Mouse (Mus musculus): ENCODE results near the gene Prtn3. TPM values are rescaled to one million over a fixed set of nuclear protein-coding genes. Genes with fewer than 3 reads are reported as not detected.
A peak's percentile ranks its signal among the peaks of the same experiment; 100 is the strongest.

The Prtn3 gene
- total RNA-seq, 2 experiments from 2014 or later: 2.1 TPM; not detected in 1

GRCm38 (mm10) chr10:79855558-79856184 lies 18.6 kb upstream of the Prtn3 start:
- peak; percentile 33 for DNase-seq

- no peak for DNase-seq
Observed at GRCm38 (mm10) chr10:79856280-79856679, 18.0 kb upstream of the Prtn3 start.

DNA sequence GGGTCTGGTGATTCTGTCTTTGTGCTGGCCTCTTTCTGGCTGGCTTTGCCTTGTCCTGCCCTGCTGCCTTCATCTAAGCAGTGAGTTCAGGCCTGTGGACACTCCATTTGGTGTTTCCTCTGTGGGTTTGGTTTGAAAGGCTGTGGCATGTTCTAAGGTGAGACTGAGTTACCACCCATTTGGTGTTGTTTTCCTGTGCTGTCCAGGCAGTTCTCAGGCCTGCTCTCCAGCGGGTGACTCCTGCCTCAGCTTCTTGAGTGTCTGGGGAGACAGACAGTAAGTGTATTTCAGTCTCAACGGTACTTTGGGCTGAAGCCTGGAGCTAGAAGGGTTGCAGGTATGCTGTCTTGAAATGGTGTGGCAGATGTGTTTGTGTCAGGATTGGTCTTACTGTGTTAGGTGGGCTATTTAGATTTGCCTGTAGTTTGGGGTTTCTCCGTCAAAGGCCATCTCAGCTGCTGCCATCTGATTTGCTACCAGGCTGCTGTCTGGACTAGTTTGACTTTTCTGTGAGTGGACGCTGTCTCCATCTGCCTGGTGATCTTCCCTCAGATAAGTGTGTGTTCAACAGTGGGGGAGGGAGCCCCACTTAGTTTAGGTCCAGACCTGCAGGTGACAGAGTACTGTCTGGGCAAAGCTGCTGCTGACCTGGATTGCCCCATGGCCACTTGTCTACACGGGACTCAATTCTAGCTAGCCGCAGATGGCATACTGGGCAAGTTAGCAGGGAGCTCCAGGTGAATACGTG lies 17.4 kb upstream of the Prtn3 start:
- no peak for DNase-seq

DNA sequence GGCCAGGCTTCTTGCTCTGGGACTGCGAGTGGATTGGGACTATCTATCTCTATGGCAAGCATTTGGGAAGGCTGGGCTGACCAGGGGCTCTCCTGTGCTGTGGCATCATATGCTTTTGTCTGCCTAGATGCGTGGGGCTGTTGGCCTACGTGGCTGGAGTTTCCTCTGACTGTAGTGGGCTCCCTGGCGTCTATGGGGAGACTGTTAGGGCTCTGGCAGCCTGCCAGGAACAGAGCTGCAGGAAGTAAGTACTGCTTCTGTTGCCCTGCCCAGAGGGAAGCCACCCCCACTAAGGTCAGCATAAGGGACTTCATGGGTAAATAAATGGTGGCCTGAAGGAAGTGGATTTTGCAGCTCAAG lies 16.8 kb upstream of the Prtn3 start:
- peak; percentile 65 for DNase-seq

- no peak for DNase-seq
Observed at GRCm38 (mm10) chr10:79857894-79858293, 16.4 kb upstream of the Prtn3 start.

DNA sequence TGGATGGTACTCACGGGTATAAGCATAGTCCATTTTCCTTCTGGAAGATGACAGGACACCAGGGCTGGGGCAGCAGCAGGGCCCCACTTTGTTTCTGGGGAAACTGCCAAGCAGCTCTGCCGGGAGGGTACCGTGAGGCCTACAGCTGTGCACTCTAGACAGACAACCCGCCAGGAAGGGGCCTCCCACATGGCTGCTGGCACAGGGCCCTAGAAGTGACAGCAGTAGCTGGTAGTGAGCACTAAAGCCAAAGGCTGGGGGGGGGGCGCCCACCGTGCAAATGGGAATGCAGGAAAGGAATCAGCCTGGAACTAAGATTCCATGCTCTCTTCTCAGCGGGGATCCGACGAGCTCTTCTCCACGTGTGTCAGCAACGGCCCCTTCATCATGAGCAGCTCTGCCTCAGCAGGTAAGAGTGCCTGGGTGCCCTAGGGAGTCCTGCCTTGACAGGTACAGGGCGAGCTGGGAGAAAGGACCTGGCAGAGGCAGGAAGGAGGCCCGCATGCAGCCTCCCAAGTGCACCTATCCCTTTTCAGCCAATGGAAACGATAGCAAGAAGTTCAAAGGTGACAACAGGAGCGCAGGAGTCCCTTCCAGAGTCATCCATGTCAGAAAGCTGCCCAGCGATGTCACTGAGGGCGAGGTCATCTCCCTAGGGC lies 15.7 kb upstream of the Prtn3 start:
- peak; percentile 67 for DNase-seq

- DNase-seq: peak; percentile 48
Observed at GRCm38 (mm10) chr10:79859116-79859515, 15.2 kb upstream of the Prtn3 start.

DNA sequence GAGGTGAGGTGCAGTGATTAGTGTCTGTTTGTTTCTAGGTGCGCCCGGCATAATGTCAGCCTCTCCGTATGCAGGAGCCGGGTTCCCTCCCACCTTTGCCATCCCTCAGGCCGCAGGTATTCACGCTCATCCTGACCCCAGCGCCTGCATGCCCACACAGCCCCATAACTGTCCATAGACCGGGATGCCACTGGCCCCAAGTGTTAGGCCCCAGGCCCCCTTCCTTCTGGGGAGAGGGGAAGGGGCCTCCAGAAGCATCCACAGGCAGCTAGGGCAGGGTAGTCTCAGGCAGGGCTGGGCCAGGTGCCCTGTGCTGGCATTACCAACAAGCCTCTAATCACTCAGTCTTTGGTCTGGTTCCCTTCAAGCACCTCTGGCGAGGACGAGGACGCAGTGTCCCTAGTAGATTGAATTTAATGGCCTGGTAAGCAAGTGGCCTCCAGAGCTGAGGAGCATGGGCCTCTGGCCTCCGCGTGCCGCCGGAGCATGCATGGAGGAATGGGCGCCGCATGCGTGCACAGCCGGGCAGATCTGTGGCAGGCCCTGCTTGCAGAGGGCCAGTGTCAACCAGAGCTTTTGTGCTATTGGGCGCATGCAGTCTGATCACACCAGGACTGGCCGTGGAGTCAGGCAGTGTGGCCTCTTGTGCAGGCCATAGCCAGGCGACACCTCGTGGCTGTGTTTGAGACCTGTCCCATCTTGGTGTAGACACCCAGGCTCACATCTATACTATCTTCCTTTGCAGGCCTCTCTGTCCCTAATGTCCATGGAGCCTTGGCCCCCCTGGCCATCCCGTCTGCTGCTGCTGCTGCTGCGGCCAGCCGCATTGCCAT lies 14.0 kb upstream of the Prtn3 start:
- no peak for DNase-seq

- no peak for DNase-seq
Observed at GRCm38 (mm10) chr10:79861230-79862048, 12.8 kb upstream of the Prtn3 start.

DNA sequence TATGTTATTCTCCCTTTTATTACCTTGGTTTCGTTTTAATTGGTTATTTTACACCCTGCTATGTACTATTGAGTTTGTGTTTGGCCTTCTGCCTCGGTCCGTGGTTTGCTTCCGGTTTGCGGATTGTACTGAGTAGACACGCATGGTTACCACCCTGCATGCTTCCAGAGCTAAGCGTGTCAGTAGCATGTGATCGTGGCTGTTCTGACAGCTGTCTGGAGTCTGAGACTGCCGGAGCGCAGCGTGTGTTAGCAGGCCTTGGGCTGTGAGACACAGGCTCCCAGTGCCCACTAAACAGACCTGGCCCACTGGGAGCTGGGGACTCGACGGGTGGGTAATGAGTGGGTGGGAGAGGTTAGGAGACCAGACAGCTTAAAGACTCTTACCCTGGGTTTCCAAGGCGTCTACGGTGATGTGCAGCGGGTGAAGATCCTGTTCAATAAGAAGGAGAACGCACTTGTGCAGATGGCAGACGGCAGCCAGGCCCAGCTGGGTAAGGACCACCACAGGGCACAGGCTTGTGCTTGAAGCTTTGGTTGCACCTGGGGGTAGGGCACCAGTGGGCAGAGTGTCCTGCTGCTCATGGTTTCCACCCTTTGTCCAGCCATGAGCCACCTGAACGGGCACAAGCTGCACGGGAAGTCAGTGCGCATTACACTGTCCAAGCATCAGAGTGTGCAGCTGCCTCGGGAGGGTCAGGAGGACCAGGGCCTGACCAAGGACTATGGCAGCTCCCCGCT lies 12.1 kb upstream of the Prtn3 start:
- no peak for DNase-seq

DNA sequence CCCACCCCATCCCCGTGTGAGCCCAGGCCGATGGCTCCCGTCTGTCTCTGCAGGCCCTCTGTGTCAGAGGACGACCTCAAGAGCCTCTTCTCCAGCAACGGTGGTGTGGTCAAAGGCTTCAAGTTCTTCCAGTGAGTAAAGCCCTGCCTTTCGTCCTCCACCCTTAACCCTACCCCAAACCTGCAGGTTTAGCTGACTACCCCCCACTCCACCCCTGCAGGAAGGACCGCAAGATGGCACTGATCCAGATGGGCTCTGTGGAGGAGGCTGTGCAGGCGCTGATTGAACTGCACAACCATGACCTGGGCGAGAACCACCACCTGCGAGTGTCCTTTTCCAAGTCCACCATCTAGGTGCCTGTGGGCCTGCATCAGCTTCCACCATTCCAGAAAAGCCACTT lies 11.4 kb upstream of the Prtn3 start:
- DNase-seq: no peak

DNA sequence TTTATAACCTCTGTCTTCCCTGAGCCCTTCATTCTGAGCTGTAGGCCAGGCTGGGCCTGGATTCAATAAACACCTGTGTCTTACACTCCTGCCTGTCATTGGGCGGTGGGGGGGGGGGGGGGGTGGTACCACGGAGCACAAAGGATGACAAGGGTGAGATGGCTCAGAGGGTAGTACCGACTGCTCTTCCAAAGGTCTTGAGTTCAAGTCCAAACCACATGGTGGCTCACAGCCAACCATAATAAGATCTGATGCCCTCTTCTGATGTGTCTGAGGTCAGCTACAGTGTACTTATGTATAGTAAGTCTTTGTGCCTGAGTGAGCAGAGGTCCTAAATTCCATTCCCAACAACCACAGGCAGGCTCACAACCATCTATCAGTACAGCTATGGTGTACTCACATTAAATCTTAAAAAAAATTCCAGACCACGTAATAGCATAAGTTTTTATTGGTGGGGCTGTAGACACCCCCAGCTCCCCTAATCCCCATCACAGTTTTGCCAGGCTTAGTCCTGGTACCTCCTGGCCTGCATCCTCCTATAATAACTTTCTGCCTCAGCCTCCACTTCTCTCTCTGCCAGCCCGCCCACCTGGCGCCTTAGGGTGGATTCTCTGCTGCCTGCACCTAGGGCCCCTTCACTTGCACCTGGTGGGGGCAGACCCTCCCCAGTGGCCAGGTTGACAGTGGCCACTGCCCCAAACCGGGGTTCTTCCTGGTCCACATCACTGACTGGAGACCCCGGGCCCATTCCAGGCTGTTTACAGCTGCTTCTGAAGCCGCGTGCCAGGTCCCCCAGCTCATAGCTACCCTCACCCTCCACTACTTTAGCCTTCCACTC lies 9.7 kb upstream of the Prtn3 start:
- no peak for DNase-seq

DNA sequence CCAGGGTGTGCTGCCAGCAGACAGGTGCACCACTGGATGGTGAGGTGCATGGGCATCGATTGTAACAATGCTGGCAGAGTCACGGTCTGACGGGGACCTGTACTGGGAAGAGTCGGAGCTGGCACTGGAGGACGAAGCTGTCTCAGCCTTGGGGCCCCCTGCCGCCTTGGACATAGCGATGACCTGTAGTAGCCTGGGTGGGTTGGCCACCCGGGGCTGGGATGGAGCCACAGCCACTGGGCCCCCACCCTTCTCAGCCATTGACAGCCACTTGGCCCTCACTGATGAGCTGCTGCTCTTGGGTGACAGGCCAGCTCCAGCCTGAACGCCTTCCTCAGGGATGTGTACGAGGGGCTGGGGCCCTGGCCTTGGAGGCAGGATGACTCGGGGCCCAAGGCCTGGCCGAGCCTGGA lies 9.1 kb upstream of the Prtn3 start:
- no peak for DNase-seq

DNA sequence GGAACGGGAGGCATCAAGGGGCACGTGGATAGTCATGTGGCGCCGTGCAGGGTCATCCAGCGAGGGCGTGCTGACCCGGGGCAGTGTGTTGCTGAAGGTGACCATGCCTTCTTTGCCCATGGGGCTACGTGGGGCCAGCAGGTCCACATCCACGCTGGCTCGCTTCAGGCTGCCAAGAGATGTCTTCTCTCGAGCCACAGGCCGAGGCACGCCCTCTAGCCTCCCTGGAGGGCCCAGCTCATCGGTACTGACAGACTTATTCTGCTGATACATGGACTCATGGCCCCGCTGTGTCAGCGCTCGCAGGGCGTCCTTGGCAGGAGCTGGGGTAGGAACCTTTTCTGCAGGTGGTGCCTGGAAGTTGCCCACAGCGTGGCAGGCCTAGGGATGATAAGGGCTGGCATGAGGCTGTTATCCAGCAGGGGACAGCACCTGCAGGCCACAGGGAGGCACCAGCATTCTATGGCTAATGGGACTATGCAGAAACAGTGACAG lies 8.4 kb upstream of the Prtn3 start:
- no peak for DNase-seq

DNA sequence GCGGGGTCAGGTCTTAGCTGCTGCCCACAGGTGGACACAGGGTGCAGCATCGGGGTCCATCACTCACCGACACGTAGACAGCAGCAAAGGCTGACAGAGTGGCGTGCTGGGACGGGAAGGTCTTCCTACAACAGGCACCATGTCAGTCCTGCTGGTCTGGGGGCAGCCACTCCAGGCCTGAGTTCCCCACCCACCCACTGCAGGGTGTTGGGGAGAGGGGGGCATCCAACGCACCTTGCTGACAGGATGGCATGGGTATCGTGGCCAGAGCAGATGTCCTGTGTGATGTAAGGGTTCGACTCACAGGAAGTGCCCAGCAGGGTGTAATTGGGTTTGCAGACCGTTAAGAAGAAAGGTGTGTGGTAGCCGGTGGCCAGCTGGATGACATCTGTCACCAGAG lies 7.7 kb upstream of the Prtn3 start:
- no peak for DNase-seq

DNA sequence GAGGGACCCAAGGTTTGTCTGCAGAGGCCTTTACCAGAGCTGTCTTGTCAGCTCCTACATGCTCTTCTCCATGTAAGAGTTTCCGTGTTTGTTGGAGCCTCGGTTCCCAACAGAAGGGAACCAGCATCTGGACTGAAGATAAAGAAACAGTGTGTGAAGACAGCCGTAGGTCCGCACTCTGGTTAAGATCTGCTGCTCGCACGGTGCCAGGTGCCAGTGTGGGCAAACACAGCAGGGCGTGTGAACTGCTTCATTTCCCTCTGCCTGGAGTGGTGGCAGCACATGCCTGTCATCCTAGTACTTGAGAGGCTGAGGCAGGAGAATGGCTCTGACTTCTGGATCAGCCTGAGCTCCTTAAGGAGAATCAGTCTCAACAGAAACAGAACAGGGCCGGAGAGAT lies 2.4 kb upstream of the Prtn3 start:
- DNase-seq: no peak

DNA sequence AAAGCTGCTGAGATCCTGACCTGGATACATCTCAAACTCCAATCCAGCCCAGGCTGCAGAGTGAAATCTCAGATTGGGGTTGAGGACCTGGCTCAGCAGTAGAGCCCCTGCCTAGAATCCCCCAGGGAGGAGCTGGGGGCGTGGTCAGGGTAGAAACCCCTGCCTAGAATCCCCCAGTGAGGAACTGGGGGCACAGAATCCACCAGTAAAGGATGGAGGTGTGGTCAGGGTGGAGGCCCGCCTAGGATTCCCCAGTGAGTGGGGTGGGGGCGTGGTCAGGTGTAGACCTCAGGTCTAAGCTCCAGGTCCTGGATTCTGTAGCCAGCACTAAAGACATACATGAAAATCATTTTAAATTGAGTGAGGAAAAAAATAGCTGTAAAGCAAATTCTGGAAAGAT lies 1.4 kb upstream of the Prtn3 start:
- no peak for DNase-seq

GRCm38 (mm10) chr10:79873313-79873712 lies 963 bp upstream of the Prtn3 start:
- no peak for DNase-seq

- no peak for DNase-seq
Observed at GRCm38 (mm10) chr10:79873715-79874289, 474 bp upstream of the Prtn3 start.

DNA sequence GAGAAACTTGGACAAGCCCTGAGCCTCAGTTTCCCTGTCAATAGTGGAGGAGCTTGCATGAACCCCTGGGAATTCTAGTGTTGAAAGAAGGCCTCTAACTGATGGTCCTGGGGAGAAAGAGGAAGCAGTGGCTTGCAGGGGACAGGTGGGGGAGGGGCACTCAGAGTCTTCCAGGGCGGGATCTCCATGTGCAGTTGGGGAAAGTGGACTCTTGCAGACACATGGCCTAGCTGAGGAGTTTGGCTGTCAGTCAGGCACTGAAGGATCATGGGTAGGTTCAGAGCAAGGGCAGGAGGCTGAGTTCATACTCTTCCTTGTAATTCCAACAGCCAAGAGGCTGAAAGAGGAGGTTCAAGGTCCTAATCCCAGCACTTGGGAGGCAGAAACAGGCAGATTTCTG lies 2.9 kb downstream of the Prtn3 start:
- DNase-seq: no peak
